Mouse (Mus musculus) cerebellum, postnatal 36 days (tissue): ENCODE measurements around the gene Dclk3.

Experiments used
- DNase-seq, 2 experiments: peaks; one replicate each; pipeline ENCODE4 v3.0.0; 2021 to 2022; ENCODE audit warnings: mixed read lengths in 2 of 2

The Dclk3 gene

DNA sequence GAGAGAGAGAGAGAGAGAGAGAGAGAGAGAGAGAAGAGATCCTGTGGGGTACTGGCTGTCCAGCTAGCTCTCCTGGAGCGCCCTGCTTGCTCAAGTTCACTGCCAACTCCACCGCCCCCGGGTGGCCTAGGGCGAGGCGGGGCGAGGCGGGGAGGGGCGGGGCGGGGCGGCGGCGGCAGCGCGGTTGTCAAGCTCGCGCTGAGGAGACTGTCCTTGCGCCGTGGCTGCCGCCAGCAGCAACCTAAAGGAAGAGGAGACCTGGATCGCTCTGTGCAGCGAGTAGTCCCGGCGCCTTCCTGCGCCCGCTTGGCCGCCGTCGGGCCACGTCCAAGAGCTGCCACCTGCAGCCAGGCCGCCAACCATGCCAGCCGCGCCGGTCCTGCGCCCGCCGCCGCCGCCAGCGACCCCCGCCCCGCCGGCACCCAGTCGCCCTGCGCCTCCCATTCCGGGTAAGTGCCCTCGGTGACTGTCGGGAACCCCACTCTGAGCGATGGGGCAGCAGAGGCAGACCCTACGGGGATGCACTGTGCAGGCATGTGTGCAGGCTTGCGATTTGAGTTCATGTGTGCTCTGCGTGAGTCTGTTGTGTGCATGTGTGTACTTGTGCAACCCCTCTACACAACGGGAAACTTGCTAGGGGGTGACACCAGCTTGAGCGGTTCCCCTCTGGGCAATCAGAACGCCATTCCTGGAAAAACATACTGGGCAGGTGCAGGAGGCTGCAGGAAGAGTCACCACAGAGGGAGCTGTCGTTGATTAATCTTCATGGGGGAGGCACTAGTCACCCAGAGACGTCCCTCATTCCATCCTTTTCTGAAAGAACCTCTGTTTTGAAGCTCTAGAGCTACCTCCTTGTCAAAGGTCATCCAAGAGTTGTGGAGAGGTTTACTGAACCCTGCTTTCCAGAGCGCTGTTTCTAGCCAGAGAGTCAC, at the start of gene Dclk3:
TSS of gene Dclk3 (plus strand) at position 178 of the 932 bp plus-strand sequence.
- no peak for DNase-seq

DNA sequence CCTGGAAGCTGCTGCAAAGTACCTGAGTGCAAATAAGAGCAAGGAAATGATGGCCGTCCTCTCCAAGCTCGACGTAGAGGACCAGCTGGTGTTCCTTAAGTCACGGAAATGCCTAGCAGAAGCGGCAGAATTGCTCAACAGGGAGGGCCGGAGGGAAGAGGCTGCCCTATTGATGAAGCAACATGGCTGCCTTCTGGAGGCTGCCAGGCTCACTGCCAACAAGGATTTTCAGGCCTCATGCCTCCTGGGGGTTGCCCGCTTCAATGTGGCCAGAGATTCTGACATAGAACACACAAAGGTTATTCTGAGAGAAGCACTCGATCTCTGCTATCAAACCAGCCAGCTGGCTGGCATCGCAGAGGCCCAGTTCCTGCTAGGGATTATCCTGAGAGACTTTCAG, 48.9 kb upstream of the Dclk3 start:
- DNase-seq: no peak

DNA sequence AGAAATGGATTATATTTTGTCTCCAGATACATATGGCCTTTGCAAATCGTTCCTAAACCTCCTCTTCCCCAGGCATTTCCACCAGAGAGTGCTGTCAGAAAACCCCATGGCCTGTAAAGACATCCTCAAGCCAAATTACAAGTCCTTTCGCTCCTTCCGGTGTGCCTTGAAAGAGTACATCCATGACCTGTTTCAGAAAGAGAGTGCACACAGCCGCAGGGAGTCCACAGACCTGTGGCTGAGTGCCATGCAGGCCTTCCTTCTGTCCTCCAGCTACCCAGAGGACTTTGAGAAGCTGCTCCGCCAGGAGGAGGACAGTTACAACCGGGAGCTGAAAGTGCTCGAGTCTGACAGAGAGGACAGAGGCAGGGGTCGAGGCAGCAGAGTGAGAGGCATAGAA, 47.8 kb upstream of the Dclk3 start:
- DNase-seq: no peak

DNA sequence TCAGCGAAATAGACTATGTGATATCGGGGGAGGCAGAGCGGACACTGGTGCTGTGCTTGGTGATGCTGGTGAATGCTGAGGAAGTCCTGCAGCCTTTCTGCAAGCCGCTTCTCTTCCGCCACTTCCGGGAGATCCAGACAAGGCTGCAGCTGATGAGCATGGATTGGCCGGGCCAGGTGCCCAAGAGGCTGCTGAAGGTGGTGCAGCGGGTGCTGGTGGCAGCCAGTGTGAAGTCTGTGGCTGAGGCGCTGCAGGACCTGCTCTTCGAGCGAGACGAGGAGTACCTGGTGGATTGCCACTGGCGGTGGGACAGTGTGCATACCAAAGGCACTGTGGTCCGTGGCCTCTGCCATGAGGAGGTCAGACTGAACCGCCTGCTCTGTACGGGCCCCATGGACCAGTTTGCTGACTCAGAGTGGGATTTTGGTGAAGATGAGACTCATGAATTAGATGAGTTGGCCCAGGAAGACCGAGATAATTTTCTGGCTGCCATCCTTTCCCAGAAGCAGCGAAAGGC, 46.9 kb upstream of the Dclk3 start:
- no peak for DNase-seq

DNA sequence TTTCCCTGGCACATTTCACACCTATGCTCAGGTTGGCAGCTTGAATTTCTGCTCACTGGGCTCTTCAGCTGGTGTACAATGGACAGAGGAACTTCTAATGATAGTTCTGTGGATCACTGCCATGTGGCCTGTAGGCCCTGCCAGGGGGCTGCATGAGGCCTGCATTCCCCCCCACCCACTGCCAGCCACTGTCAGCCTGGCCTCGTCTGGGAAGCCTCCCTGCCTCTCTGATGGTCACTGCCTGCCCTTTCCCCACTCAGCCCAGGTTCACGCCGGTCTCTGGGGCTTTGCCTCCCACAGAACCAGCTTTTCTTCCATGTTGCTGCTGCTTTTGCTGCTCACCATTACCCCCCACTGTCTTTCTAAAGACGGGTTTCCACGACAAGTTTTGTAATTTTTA, 43.6 kb upstream of the Dclk3 start:
- no peak for DNase-seq

DNA sequence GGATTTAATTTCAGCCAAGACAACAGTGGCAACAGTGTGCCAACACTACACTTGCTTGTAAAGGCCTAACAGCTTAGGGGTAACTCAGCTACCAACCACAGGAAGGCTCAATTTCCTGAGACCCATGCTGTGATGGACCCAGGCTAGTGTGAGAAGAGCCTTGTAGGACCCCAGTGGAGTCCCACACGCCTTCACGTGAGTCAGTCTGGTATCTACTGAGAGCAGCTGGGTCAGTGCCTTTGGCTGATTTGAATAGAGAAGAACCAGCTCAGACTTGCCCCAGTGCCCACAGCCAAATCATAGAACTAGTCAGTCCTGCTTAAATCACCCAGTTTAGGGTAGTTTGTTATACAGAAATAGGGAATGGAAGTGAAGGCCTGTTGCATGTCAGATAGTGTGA, 40.8 kb upstream of the Dclk3 start:
- no peak for DNase-seq

DNA sequence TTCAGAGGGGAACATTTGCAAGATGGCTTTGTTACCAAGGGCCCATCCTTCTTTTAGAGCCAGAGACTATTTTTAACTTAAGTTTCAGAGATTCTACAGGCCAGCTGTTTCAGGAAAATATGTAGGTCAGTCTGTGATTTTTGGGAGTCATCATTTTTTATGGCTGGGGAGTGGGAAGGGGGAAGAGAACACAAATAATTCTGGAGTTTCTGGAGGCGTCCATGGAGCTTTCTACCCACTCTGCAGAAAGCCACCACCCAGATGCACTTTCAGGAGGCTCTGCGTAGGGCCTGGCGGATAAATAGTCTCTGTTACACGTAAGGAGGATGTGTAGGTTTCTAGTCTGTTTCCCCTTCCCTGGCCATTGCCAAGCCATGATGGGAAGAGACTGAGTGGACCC, 38.8 kb upstream of the Dclk3 start:
- DNase-seq: no peak

DNA sequence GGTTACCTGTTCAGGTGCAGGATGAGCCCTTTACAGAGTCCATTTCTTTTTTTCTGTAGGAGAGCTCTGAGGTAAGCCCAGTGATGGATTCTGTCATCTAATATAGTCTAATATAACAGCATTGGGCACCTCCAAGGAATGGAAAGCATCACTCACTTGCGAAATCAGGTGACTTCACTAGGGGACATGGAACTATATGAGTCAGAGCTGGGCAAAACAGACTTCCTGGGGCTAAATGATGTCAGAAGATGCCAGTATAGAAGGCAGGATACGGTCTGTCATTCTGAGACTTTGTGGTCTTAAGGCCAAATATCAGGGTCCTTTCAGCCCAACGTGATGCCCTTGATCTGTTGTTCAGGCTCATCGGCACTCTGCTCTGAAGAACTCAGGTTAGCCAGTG, 35.7 kb upstream of the Dclk3 start:
- no peak for DNase-seq

DNA sequence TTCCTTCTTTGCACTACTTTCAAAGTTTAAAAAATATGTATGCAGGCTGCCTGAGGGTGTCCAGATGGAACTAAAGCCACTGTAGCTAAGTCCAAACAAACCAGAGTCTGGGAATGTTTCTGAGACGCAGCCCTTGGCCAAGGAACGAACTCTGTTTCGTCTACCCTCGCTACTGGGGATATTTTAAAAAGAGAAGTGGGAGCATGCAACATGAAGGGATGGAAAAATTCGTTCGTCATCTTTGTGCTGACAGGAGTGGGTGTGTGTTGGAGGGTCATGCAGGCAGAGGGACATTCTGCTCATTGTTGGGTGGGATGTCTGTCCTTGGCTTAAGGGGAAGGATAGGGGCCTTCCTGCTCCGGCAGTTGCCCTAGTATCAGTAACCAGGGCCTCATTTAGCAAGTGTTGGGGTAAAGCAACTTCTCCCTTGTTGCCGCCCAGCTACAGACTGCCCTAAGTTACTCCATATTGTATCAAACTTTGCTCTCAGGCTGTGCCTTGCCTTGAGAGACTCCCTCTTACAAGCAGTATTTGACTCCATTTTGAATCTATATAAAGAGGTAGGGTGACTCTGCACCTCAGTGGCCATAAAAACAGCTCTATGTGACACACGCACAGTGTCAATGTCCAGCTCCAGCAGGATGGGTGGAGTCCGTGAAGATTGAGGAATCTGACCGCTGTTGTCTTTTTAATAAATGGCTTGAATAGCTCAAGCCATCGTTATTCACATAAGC, 34.4 kb upstream of the Dclk3 start:
- no peak for DNase-seq

DNA sequence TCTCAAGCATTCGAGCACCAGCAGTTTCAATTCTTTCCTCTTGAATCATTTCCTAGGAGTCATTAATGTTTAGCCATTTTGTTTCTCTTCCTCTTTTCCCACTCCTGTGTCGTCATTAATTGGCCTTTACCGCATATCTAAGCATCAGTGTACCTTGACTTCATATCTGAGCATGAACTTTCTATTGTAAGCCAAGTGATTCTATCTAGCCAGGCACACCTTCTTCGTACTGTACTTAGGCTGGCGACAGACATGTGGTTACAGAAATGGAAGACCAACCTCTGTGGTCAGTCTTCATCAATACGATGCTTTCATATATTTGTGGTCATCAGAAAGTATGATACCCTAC, 33.8 kb upstream of the Dclk3 start:
- no peak for DNase-seq

DNA sequence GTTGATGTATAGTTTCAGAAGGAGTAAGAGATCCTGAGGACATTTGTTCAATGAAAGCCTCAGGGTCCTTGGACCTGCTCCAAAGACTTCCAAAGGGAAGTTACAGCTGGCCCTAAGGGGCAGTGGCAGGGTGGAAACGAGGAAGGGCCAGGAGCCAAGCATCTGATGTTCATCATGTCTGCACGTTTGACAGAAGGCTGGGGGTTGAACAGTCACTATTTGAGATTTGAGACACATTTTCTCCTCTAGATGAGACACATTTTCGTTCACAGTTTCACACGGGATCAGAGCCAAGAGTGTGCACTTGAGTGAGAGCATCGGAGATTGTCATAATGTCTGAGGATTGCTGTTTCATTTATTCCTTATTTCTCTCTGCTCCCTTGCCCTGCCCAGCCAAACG, 30.9 kb upstream of the Dclk3 start:
- DNase-seq: no peak

DNA sequence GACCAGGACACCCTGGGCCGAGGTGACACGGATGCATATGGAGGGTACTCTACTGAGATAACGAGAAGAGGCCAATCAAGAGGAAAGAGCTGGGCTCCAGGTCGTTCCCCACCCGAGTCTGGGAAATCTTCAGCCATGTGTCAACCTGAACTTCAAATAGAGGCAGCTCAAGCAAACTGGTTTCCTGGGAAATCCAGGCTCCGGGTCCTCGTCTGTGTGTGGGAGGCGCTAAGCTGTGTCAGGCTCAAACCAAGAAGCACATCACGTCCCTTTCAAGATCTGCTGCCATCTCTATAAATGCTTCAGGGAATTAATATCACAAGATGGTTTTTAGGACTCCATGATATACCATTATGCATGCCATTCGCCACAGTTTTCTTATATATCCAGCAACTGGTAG, 30.5 kb upstream of the Dclk3 start:
- no peak for DNase-seq

DNA sequence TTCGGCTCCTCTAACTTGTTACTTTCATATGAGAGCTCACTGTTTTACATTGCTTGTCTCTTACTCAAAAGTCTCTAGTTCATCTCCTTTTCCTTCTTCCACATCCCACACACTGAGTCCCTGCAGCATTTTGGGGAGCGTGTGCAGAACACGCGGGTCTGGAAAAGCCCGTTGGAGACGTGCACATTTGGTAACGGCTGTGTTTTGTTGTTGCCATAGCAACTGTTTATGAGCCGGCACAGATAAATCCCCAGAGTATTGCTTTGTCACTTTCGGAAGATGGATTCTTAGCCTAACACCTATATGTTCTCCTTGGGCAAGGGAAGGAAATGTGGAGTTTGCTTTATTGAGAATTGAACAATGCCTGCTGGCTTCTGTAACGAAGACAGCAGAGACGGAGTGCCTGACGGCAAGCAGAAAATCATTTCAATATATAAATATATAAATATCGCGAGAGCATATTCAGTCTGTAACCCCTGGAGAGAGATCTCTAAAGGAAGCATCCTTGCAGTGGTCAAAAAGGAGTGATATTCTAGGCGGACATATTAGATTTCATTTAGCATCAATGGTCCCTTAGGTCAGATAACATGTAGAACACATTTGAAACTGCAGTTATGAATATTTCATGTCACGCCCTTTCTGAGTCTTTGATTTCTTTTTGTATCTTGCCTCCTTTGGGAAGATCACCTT, 26.3 kb upstream of the Dclk3 start:
- no peak for DNase-seq

DNA sequence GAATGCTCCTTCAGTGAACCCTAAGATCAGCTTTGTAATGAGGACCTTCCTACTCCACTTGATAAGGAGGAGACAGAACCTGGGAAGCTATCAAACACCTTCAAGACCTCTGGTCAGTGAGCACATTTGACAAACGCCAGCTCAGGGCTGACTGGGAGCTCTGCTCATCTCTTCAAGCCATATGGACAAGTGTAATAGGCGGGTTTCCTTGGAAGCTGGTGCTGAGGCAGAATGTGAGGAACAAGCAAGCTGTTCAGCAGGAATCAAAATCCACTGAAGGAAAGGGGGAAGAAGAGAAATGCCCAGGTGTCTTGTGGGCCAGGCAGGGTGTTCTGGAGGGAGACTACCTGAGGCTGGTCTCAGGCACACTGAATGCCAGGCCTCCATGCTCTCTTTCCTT, 17.0 kb upstream of the Dclk3 start:
- DNase-seq: no peak

DNA sequence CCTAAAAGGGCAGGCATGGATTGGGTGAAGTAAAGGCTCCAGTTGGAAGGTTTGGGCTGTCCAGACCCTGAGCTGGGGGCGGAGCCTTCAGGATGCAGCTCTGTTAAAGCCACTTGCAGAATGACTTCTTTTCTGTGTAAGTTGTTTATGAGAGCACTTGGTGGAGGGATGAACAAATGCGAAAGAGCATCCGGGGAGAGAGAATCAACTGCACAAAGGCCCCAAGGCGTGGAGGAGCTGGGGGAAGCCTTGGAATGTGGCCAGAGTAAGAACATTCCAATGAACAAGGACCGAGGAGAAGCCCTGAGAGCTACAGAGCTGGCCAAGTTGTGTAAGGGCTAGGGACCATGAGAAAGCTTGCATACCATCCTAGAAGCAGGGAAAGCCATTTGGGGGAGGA, 16.3 kb upstream of the Dclk3 start:
- no peak for DNase-seq

DNA sequence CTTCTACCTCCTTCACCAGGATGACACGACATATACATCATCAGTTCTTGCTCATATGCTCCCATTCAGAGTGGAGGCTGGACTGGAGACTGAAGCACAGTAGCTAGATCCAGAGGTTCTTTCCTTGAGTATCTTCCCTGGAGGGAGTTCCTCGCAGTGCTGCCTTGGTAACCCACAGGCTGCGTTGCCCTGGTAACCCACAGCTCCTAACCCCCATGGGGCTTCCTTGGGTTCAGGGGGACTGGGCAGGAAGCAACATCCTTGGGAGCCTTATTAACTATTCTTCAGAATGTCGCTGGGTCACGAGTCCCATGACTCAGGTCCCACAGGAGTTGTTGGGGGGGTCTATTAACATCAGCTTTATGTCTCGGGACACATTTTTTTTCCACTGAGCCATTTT, 13.8 kb upstream of the Dclk3 start:
- no peak for DNase-seq

DNA sequence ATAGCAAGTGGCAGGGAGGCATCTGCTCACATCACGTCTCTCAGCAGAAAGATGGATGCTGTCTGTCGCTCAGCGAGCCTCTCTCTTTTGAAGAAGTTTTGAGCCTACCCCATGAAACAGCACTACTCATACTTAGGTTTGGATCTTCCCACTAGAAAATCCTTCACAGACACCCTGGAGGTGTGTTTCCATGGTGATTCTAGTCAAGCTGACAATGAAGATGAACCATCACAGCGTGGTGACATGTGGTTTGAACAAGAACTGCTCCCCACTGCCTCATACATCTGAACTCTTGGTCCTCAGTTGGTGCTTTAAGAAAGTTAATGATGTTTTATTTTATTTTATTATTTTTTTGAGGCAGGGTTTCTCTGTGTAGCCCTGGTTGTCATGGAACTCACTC, 12.9 kb upstream of the Dclk3 start:
- DNase-seq: no peak

DNA sequence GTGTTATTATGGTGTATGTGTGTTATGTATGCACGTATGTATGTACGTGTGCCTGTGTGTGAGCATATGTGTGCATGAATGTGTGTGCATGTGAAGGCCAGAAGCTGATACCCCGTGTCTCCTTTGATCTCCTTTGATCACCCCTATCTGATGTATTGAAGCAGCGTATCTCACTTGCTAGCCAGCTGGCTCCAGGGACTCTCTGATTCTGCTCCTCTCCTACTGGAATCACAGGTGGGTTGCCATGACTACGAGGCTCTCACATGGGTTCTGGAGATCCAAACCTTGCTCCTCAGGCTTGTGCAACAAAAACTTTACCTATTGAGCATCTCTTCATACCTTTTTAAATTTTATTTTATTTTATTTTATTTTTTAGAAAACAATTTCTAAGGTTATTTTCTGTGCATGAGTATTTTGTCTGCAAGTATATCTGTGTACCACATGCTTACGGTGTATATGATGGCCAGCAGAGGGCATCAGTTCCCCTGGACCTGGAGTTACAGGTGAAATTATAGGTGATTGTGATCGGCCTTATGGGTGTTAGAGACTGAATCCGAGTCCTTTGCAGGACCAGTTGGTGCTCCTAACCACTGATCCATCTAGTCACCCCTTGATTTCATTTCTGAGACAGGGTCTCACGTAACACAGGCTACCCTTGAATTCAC, 10.9 kb upstream of the Dclk3 start:
- no peak for DNase-seq

DNA sequence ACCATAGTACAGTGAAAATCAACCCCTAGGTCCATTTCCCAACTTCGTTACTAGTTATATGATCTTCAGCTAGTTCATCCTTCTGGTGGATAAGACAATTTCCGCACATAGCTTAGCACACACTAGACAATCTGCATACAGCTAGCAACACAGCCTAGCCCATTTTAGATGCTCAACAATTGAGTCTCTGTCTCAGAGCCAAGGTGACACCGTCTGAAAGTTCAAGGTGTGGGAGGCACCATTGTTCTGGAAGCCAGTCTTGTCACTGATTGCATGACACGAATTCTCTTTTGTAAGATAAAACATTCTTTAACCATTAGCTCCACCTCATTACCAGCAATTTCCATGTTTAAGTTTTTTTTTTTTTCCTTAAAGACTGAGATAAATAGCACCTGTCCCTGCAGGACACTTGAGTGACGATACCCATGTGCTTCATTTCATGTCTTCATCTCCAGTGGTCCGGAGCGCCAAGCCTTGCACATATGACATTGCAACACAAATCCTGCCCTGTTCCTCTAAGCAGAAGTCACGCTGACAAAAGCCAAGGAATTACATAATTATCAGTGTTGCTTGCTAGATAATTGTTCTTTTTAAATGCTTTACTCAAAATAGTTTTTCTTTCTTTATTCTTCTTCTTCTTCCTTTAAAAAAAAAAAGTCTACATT, 10.1 kb upstream of the Dclk3 start:
- DNase-seq: no peak

DNA sequence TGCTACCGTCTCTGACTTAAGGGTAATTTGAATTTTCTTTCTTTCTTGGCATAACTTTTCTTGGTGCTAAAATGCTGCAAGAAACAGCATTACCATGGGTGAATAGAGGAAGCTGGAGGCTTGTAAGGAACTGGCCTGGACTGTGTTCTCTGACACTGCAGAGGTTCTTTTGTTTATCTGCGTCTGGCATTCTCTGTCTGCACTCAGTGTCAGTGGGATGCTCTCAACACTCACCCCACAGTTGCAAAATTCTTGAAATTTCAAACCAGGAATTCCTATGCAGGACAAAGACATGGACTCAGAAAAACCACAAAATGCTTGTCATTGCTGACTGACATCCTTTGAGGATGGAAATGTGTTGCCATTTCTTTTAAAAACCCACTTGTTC, 9.5 kb upstream of the Dclk3 start:
- no peak for DNase-seq

DNA sequence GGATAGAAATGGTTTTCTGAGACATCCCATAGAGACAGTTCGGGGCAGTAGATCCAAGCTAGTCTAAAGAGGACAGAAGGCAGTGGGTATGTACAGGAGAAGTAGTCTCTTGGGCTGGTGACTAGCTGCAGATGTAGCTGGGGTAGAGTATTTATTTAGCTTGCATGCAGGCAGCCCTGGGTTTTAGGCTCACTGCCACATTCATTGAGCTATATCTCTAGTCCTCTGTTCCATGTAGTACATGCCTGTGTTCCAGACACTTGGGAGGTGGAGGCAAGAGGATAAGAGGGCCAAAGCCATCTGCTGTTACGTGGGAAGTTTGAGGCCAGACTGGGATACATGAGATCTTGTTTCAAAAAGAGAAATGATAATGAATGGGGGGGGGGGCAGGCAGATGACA, 3.5 kb upstream of the Dclk3 start:
- no peak for DNase-seq

DNA sequence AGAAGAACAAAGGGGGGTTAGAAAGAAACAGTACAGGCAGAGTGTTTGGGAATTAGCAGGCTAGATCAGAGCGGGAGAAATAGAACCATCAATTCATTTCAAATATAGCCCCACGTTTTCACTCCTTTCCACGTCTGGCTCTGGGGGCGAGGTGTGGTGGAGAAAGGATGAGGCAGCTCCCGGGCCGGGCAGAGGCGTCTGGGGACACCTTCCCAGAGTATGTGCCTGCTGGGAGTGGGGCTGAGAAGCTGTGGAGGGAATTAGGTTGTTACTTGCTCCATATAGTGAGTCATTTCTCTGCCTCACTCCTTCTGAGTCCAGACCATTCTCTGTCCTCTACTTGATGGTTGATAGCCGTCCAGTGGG, 938 bp downstream of the Dclk3 start:
- DNase-seq: no peak

DNA sequence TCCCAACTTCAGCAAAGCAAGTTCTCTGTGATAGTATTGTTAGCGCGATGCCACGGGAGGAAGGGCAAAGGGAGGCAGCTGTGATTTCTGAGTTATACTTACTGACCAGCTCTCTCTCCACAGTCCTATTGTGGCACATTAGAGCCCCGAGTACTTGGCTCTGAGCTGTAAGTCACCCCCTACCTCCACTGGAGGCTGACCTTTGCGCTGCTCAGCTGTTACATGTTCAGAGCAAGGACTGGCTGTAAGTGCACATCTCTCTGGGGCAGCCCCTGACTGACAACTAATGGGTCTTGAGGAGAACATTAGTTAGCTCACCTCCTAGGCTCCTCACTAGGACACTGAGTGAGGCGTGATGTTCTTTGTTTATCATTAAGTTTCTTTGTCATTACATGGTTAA, 1.6 kb downstream of the Dclk3 start:
- no peak for DNase-seq
